Mouse (Mus musculus) olfactory bulb, adult 2 months (tissue): ENCODE data around the gene Tmem82.

Experiments
- CTCF ChIP-seq: fragments of 200-500 bp; IDR thresholded peaks from 2 replicates; pipeline ENCODE4 v1.5.1; 2012; ENCODE audit warnings: low read depth, mild to moderate bottlenecking, low read length, moderate library complexity; ENCODE audit not compliant: insufficient read depth
- POLR2A ChIP-seq: fragments of 200-500 bp; IDR thresholded peaks from 2 replicates; pipeline ENCODE4 v1.6.1; 2012; ENCODE audit warnings: mild to moderate bottlenecking, low read depth, low read length, moderate library complexity; ENCODE audit not compliant: insufficient read depth

DNA sequence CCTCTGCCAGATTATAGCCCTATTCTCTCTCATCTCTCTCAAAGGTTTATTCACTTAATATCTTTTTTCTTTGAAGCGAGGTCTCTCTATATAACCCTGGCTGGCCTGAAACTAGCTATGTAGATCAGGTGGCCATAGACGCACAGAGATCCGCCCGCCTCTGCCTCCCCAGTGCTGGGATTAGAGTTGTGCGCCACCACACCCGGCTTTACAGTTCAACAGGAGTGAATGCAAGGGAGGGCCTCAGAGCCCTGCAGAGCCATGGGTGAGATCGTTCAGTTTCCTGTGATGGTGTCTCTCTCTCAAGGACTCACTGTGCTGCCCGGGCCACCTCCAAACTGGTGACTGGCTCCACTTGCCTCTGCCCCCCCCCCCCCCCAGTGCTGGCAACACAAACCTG lies 5.7 kb upstream of the Tmem82 start:
- TF ChIP-seq POLR2A: no peak
- TF ChIP-seq CTCF: no peak
